Mouse (Mus musculus): ENCODE measurements around the gene Lemd1.
A peak's percentile ranks its signal among the peaks of the same experiment; 100 is the strongest.

The Lemd1 gene

GRCm38 (mm10) chr1:132200562-132201510, 9.6 kb downstream of the Lemd1 start:
- no peak for DNase-seq (ENCODE audit: extremely low read depth, insufficient read length, low spot score)

DNA sequence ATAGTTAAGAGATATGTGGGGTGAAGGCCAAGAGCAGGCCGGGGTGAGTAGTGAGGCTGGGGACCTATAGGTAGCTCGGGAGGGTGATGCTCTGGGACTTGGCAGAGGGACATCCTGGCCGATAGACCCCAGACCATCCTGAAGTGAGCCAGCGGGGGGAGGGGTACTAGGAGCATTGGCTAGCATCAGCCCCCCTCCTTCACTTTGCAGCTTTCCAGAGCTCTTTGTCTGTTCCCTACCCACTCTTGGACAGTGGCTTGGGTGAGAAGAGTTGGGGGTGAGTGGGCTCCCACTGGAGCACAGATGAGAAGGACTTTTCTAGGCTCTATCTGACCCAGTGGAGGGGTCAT, 10.3 kb downstream of the Lemd1 start:
- DNase-seq (ENCODE audit: extremely low read depth, insufficient read length, low spot score) = no peak

GRCm38 (mm10) chr1:132201936-132202335, 10.7 kb downstream of the Lemd1 start:
- no peak for DNase-seq (ENCODE audit: extremely low read depth, insufficient read length, low spot score)

DNA sequence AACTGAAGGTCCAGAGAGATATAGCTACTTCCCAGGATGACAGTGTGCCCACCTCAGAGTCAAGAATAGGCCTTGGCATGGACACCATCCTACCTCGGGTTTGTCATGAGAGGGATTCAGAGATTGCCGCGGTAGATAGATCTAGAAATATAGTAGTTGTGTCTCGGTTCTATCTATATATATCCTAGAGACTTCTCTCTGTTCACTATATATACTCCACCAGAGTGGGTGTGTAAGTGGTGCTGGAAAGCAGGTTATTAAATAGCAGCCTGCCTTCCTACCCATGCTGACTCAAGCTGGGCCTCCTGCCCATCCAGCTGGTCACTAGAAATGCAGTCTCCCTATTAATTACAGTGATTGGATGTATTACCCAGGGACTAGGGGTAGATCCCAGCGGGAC, 11.5 kb downstream of the Lemd1 start:
- DNase-seq (ENCODE audit: extremely low read depth, insufficient read length, low spot score) = no peak

DNA sequence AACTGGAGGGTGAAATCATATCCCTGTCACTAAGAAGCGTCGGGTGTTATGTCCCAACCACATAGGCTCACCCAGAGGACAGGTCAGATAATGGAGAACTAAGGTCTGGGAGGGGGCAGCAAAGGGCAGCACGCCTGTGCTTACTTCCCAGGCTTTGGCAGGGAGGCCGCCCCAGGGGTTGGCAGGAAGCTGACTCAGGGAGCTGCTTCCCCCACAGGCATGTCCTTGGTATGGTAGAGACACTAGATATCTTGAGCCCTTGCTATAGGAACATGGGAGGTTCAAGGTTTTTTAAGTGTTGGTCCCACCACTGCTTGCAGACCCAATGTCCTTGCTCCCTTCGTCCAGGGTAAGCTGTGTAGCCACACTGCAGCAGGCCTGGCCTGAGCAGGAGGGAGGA, 14.7 kb downstream of the Lemd1 start:
- peak; percentile 30 for DNase-seq (ENCODE audit: extremely low read depth, insufficient read length, low spot score)

- DNase-seq (ENCODE audit: extremely low read depth, insufficient read length, low spot score) = peak; percentile 34
These were observed 15.6 kb downstream of the Lemd1 start for GRCm38 (mm10) chr1:132206828-132207227.

- no peak for DNase-seq (ENCODE audit: extremely low read depth, insufficient read length, low spot score)
These were observed 16.9 kb downstream of the Lemd1 start for GRCm38 (mm10) chr1:132208154-132208553.

DNA sequence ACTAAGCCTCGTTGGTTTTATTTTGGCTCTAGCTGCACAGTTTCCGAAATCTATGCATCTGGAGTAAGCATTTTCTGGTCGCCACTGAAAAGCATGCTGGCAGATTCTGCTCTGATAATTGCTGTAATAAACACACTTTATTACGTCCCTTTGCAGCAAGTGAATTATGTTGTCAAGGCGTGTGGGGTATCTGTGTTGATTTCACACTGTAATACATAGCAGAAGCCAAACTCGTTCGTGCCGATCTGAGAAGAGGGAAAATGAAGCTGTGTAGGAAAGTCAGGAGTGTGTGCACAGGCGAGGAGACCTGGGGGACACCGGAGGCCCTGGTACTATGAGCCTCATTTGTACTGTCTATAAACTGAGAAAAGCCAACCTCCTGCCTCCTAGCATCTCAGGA, 18.2 kb downstream of the Lemd1 start:
- DNase-seq (ENCODE audit: extremely low read depth, insufficient read length, low spot score) = no peak

DNA sequence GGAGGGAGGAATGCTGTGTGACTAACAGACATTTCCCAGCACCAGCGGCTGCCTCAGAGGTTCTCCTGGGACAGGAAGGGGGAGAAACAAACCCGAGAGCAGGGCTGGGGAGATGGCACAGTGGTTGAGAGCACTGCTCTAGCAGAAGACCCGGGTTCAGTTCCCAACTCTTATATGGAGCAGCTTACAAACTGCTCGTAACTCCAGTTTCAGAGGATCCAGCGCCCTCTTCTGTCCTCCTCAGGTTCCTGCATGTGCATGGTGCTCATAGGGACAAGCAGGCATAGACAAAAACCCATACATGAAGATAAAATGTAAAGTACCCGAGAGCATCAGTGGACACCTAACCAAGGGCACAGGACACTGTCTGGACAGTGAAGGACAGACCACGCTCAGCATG, 19.7 kb downstream of the Lemd1 start:
- peak; percentile 45 for DNase-seq (ENCODE audit: extremely low read depth, insufficient read length, low spot score)

DNA sequence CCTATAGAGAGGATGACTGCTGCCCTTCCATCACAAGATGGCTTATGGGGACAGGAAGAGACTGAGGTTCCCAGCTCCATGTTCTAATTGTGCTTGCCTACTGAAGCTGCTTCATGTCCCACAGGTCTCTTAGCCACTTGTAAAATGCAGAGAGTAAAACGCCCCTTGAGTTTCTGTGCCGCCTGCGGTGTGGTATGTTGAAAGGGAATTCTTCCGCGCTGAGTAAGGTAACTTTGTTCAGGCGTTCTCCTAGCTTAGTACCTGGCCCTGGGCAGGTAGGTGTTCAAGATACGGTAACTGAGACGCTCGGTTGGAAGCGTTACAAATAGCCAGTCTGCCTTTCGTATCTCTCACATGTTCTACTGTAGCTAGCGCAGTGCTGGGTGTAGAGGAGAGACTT, 20.4 kb downstream of the Lemd1 start:
- no peak for DNase-seq (ENCODE audit: extremely low read depth, insufficient read length, low spot score)

DNA sequence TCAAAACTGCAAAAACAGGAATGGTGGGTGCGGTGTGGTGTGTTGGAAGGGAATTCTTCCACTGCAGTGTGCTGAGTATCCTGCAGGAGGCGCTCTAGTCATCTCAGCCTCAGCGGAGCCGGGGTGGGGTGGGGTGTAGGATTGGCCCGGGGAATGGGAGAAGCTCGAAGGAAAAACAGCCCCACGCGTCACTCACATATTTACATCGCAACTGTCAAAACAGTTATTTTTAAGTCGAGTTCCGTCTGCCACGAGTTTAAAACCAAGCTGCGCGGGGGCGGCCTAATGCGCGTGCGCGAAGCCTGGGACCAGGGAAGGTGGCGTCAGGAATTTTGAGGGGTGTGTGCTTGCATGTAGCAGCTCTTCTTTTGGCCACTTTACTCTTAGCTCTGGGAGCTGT, 21.0 kb downstream of the Lemd1 start:
- DNase-seq (ENCODE audit: extremely low read depth, insufficient read length, low spot score) = peak; percentile 67

DNA sequence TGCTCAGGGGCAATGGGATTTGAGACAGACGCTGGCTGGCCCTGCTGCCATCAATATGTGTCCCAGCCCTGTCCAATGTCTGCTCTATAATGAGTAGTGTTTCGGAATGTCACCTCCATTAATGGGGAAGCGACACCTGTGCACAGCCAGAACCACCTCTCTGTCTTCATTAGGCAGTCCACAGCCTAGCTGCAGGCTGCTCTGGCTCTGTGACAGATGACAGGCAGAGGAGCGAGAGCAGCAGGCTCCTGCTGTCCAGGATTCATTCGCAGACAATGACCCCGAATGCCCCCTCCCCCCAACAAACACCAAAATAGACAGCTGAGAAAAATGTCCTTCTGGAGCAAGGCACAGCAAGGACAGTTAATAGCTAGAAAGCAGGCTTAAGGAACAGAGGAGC, 21.8 kb downstream of the Lemd1 start:
- no peak for DNase-seq (ENCODE audit: extremely low read depth, insufficient read length, low spot score)

DNA sequence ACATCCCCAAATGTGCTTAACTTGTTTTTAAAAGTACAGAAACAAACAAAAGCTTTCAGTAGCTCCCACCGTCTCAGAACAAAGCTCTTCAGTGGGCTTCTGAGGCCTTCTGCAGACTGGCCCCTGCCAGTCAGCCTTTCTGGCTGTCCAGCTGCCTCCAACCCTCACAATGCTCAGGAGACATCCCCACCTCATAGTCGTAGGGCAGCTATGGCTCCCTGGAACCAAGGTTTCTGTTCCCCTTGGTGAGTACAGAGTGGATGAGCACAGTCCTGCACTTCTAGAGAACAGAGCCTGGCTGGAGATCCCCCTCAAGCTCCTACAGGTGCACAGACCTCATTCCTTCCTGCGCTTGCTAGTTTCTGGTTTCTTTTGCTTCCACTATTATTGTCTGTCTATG, 25.0 kb downstream of the Lemd1 start:
- no peak for DNase-seq (ENCODE audit: extremely low read depth, insufficient read length, low spot score)

GRCm38 (mm10) chr1:132221627-132222026, 30.4 kb downstream of the Lemd1 start:
- no peak for DNase-seq (ENCODE audit: extremely low read depth, insufficient read length, low spot score)

DNA sequence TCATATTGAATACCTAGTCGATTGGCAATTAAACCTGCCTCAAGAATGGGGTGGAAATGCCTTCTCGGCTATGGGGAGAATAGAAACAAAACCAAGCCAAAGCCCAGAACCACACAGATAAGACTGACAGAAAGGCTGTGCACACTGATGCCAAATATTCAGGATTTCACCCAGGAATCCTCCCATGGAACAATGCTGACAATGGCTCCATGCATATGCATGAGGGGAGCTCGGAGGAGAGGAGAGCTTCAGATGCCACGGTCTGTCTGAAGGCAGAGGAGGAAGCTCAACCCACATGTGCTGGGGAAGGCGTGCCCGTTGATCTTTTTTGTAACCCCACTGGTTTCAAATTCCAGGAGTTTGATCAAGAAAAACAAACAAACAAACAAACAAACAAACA, 30.9 kb downstream of the Lemd1 start:
- no peak for DNase-seq (ENCODE audit: extremely low read depth, insufficient read length, low spot score)

- no peak for DNase-seq (ENCODE audit: extremely low read depth, insufficient read length, low spot score)
These were observed 35.3 kb downstream of the Lemd1 start for GRCm38 (mm10) chr1:132226297-132227080.

GRCm38 (mm10) chr1:132229667-132230066, 38.4 kb downstream of the Lemd1 start, which contains the start of gene Gm10188:
TSS of gene Gm10188 (minus strand) at chr1:132229767.
- DNase-seq (ENCODE audit: extremely low read depth, insufficient read length, low spot score) = no peak

GRCm38 (mm10) chr1:132231470-132232274, 40.4 kb downstream of the Lemd1 start:
- no peak for DNase-seq (ENCODE audit: extremely low read depth, insufficient read length, low spot score)

GRCm38 (mm10) chr1:132233566-132233965, 42.3 kb downstream of the Lemd1 start:
- DNase-seq (ENCODE audit: extremely low read depth, insufficient read length, low spot score) = no peak

- no peak for DNase-seq (ENCODE audit: extremely low read depth, insufficient read length, low spot score)
These were observed 43.6 kb downstream of the Lemd1 start for GRCm38 (mm10) chr1:132234757-132235273.

All from 3134 (cell line).